Mouse (Mus musculus): ENCODE results near the gene F12. TPM values are rescaled to one million over a fixed set of nuclear protein-coding genes. Genes with fewer than 3 reads are reported as not detected.
A peak's percentile ranks its signal among the peaks of the same experiment; 100 is the strongest.

F12 gene
- polyA plus RNA-seq, 1 experiment from 2014 or later: 0.16 TPM

GRCm38 (mm10) chr13:55429226-55429888 is 2.8 kb upstream of the F12 start:
- Histone ChIP-seq H3K27ac (ENCODE audit: low read depth) (no peak overlapping the region), H3K4me2 (ENCODE audit: low read length) (no peak overlapping the region), H3K9ac (ENCODE audit: low read length) (no peak overlapping the region), H3K9me3 (ENCODE audit: control insufficient read depth, low read length) (peaks cover 4% of the 10 kb centered on the region; the same call in 1 of the 2 replicates), H3K4me3 (ENCODE audit: low read depth, low read length) (no peak overlapping the region), H3K36me3 (ENCODE audit: control insufficient read depth, insufficient read depth, low read length) (no peaks in the 10 kb centered on the region), H3K27me3 (replicated peaks; ENCODE audit: control insufficient read depth, insufficient read depth, low read length) (no peaks in the 10 kb centered on the region), H3K4me1 (replicated peaks; ENCODE audit: control insufficient read depth, insufficient read depth, low read length) (no peaks in the 10 kb centered on the region)
- ATAC-seq (replicated peaks; ENCODE audit: low FRiP score, low TSS enrichment, low read depth) (no peak), DNase-seq (ENCODE audit: low spot score) (no peak)
- WGBS: 61% methylated on average over 12 of the region's 12 CpGs

GRCm38 (mm10) chr13:55420933-55421800 is 5.4 kb downstream of the F12 start:
- Histone ChIP-seq H3K4me2 (ENCODE audit: low read length) (peak overlapping the region; percentile 33), H3K4me3 (ENCODE audit: low read depth, low read length) (peak overlapping the region; percentile 2), H3K9me3 (ENCODE audit: control insufficient read depth, low read length) (no peaks in the 10 kb centered on the region), H3K27ac (ENCODE audit: low read depth) (no peak overlapping the region), H3K4me1 (replicated peaks; ENCODE audit: control insufficient read depth, insufficient read depth, low read length) (0 out of 2 replicates have a peak, but pooled peaks cover 2% of the 10 kb centered on the region), H3K27me3 (replicated peaks; ENCODE audit: control insufficient read depth, insufficient read depth, low read length) (peaks cover 45% of the 10 kb centered on the region), H3K36me3 (ENCODE audit: control insufficient read depth, insufficient read depth, low read length) (no peaks in the 10 kb centered on the region), H3K9ac (ENCODE audit: low read length) (no peak overlapping the region)
- ATAC-seq (replicated peaks; ENCODE audit: low FRiP score, low TSS enrichment, low read depth): peak; percentile 47
- DNase-seq (ENCODE audit: low spot score): peak; percentile 78
- WGBS: 13% methylated on average over 35 of the region's 35 CpGs

- Histone ChIP-seq H3K27me3 (replicated peaks; ENCODE audit: control insufficient read depth, insufficient read depth, low read length) (peaks cover 45% of the 10 kb centered on the region), H3K9ac (ENCODE audit: low read length) (no peak overlapping the region), H3K4me2 (ENCODE audit: low read length) (peak overlapping the region; percentile 33), H3K4me3 (ENCODE audit: low read depth, low read length) (peak overlapping the region; percentile 2), H3K9me3 (ENCODE audit: control insufficient read depth, low read length) (no peaks in the 10 kb centered on the region), H3K36me3 (ENCODE audit: control insufficient read depth, insufficient read depth, low read length) (no peaks in the 10 kb centered on the region), H3K4me1 (replicated peaks; ENCODE audit: control insufficient read depth, insufficient read depth, low read length) (0 out of 2 replicates have a peak, but pooled peaks cover 2% of the 10 kb centered on the region), H3K27ac (ENCODE audit: low read depth) (no peak overlapping the region)
- 27% methylated on average over 51 of the region's 51 CpGs for WGBS
- ATAC-seq (replicated peaks; ENCODE audit: low FRiP score, low TSS enrichment, low read depth) (no peak), DNase-seq (ENCODE audit: low spot score) (no peak)
These were observed 6.3 kb downstream of the F12 start for GRCm38 (mm10) chr13:55420018-55420932.

GRCm38 (mm10) chr13:55419142-55419541 is 7.5 kb downstream of the F12 start:
- no peak for ATAC-seq (replicated peaks; ENCODE audit: low FRiP score, low TSS enrichment, low read depth)
- H3K27ac ChIP-seq (ENCODE audit: low read depth): no peak overlapping the region
- no peak overlapping the region for H3K4me2 ChIP-seq (ENCODE audit: low read length)
- 0 out of 2 replicates have a peak, but pooled peaks cover 2% of the 10 kb centered on the region for H3K4me1 ChIP-seq (replicated peaks; ENCODE audit: control insufficient read depth, insufficient read depth, low read length)
- H3K27me3 ChIP-seq (replicated peaks; ENCODE audit: control insufficient read depth, insufficient read depth, low read length): peaks cover 49% of the 10 kb centered on the region
- no peak overlapping the region for H3K4me3 ChIP-seq (ENCODE audit: low read depth, low read length)
- no peaks in the 10 kb centered on the region for H3K36me3 ChIP-seq (ENCODE audit: control insufficient read depth, insufficient read depth, low read length)
- H3K9me3 ChIP-seq (ENCODE audit: control insufficient read depth, low read length): no peaks in the 10 kb centered on the region
- no peak overlapping the region for H3K9ac ChIP-seq (ENCODE audit: low read length)
- DNase-seq (ENCODE audit: low spot score): no peak
- WGBS: 75% methylated on average over 5 of the region's 5 CpGs

GRCm38 (mm10) chr13:55418004-55418403 is 8.6 kb downstream of the F12 start:
- DNase-seq (ENCODE audit: low spot score): peak; percentile 94
- Histone ChIP-seq H3K9ac (ENCODE audit: low read length) (no peak overlapping the region), H3K27me3 (replicated peaks; ENCODE audit: control insufficient read depth, insufficient read depth, low read length) (peaks cover 49% of the 10 kb centered on the region), H3K9me3 (ENCODE audit: control insufficient read depth, low read length) (no peaks in the 10 kb centered on the region), H3K36me3 (ENCODE audit: control insufficient read depth, insufficient read depth, low read length) (no peaks in the 10 kb centered on the region), H3K4me3 (ENCODE audit: low read depth, low read length) (no peak overlapping the region), H3K4me2 (ENCODE audit: low read length) (no peak overlapping the region), H3K27ac (ENCODE audit: low read depth) (no peak overlapping the region), H3K4me1 (replicated peaks; ENCODE audit: control insufficient read depth, insufficient read depth, low read length) (0 out of 2 replicates have a peak, but pooled peaks cover 2% of the 10 kb centered on the region)
- peak; percentile 62 for ATAC-seq (replicated peaks; ENCODE audit: low FRiP score, low TSS enrichment, low read depth)
- WGBS: 10% methylated on average over 12 of the region's 12 CpGs

GRCm38 (mm10) chr13:55414743-55415380 is 11.7 kb downstream of the F12 start, which contains the start of gene Pfn3:
Gene Pfn3, minus strand, starts transcription at chr13:55415232.
- no peaks in the 10 kb centered on the region for H3K36me3 ChIP-seq (ENCODE audit: control insufficient read depth, insufficient read depth, low read length)
- H3K27me3 ChIP-seq (replicated peaks; ENCODE audit: control insufficient read depth, insufficient read depth, low read length): peaks cover 26% of the 10 kb centered on the region
- DNase-seq (ENCODE audit: low spot score): peak; percentile 88
- H3K4me3 ChIP-seq (ENCODE audit: low read depth, low read length): peak within 1 kb of the TSS; percentile 16
- H3K9ac ChIP-seq (ENCODE audit: low read length): peak within 1 kb of the TSS; percentile 0; the same call in 1 of the 2 replicates
- 11% methylated on average over 41 of the region's 41 CpGs for WGBS
- H3K27ac ChIP-seq (ENCODE audit: low read depth): no peak within 1 kb of the TSS
- peak; percentile 57 for ATAC-seq (replicated peaks; ENCODE audit: low FRiP score, low TSS enrichment, low read depth)
- H3K4me2 ChIP-seq (ENCODE audit: low read length): peak within 1 kb of the TSS; percentile 43
- H3K9me3 ChIP-seq (ENCODE audit: control insufficient read depth, low read length): no peaks in the 10 kb centered on the region
- H3K4me1 ChIP-seq (replicated peaks; ENCODE audit: control insufficient read depth, insufficient read depth, low read length): 0 out of 2 replicates have a peak, but pooled peaks cover 2% of the 10 kb centered on the region

GRCm38 (mm10) chr13:55413333-55413732 is 13.3 kb downstream of the F12 start:
- H3K4me3 ChIP-seq (ENCODE audit: low read depth, low read length): no peak overlapping the region
- no peaks in the 10 kb centered on the region for H3K36me3 ChIP-seq (ENCODE audit: control insufficient read depth, insufficient read depth, low read length)
- ATAC-seq (replicated peaks; ENCODE audit: low FRiP score, low TSS enrichment, low read depth) (no peak), DNase-seq (ENCODE audit: low spot score) (no peak)
- H3K27ac ChIP-seq (ENCODE audit: low read depth): no peak overlapping the region
- 81% methylated on average over 12 of the region's 12 CpGs for WGBS
- H3K4me2 ChIP-seq (ENCODE audit: low read length): no peak overlapping the region
- H3K9me3 ChIP-seq (ENCODE audit: control insufficient read depth, low read length): no peaks in the 10 kb centered on the region
- peaks cover 14% of the 10 kb centered on the region for H3K27me3 ChIP-seq (replicated peaks; ENCODE audit: control insufficient read depth, insufficient read depth, low read length)
- H3K9ac ChIP-seq (ENCODE audit: low read length): no peak overlapping the region
- 0 out of 2 replicates have a peak, but pooled peaks cover 2% of the 10 kb centered on the region for H3K4me1 ChIP-seq (replicated peaks; ENCODE audit: control insufficient read depth, insufficient read depth, low read length)

Data from intestine, embryonic 14.5 days (tissue).